In genomic region chr5:31596481-31597429, GRCm38 (mm10) we compare ENCODE assay signal across 1 mouse cellular context.
TF ChIP-seq lines count a peak whose summit lies in the region.

Gene Mrpl33 (plus strand): TSS chr5:31596935.

TF ChIP-seq in MEL, 35 proteins besides CTCF, POLR2A, EP300 and RAD21 (continued from another document):
- TF ChIP-seq USF2 (IDR thresholded peaks at IDR 0.05; ENCODE audit: borderline replicate concordance in 1 of 2, insufficient read depth in 1 of 2, low read depth in 1 of 2, low read length in 2 of 2): no peak
- TF ChIP-seq POLR2AphosphoS5 (IDR thresholded peaks at IDR 0.05; ENCODE audit: borderline replicate concordance, low read depth, low read length): no peak
- TF ChIP-seq UBTF (IDR thresholded peaks at IDR 0.05; ENCODE audit: borderline replicate concordance, insufficient read depth, low read depth, low read length): no peak
- TF ChIP-seq TAL1 (IDR thresholded peaks at IDR 0.05; ENCODE audit: low read length): no peak
